Mouse (Mus musculus): ENCODE results near the gene Carf. TPM values are rescaled to one million over a fixed set of nuclear protein-coding genes. Genes with fewer than 3 reads are reported as not detected.
"Not testable (repeated sequence)": the region's sequence is repeated elsewhere in the genome, so short reads cannot be mapped to it uniquely, and the experiment has no call there.

Gene Carf
- polyA plus RNA-seq, 2 experiments: 1.5 to 1.9 TPM

GRCm38 (mm10) chr1:60158411-60158810, 60.4 kb downstream of the Carf start:
- ATAC-seq (ENCODE audit: insufficient read depth): no peak
- H3K4me2 ChIP-seq (ENCODE audit: low read depth): no peak overlapping the region

DNA sequence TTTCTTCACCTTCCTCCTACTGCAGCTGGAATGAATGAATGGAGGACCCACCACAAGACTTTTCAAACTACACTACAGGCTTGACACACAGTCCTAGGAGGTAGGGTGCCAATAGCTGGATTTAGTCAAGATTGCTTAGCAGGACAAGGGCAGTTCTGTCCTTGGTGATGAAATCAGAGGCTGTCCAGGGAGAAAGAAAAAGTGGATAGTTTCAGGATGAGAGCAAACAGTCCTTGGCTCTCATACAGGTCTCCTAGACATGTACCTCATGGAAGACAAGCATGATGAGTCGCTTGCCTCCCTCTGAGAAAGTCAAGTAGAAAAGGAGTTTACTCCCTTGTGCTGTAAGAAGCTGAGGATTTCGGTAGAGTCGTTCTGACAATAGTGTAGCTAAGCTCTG, 65.6 kb downstream of the Carf start:
- ATAC-seq (ENCODE audit: insufficient read depth) (no peak), DNase-seq (ENCODE audit: low read depth in 3 of 3, low spot score in 3 of 3) (no peak)
- Histone ChIP-seq H3K36me3 (replicated peaks; ENCODE audit: control insufficient read depth, insufficient read depth, low read depth) (no peaks in the 10 kb centered on the region), H3K4me3 (ENCODE audit: insufficient read depth in 1 of 2, low read depth in 2 of 2, low read length in 2 of 2) (no peak overlapping the region), H3K27me3 (ENCODE audit: control insufficient read depth, insufficient read depth, low read length) (no peaks in the 10 kb centered on the region), H3K9me3 (ENCODE audit: control insufficient read depth, low read length) (no peaks in the 10 kb centered on the region), H3K27ac (no peak overlapping the region), H3K4me1 (replicated peaks; ENCODE audit: control insufficient read depth in 2 of 2, insufficient read depth in 2 of 2, low read length in 1 of 2) (no peaks in the 10 kb centered on the region), H3K9ac (replicated peaks) (no peak overlapping the region), H3K4me2 (ENCODE audit: low read depth) (no peak overlapping the region)
- WGBS (ENCODE audit: insufficient replicate concordance): 58% methylated on average over 3 of the region's 3 CpGs
- TF ChIP-seq CTCF (IDR thresholded peaks at IDR 0.05; ENCODE audit: low read depth) (no peak), EP300 (IDR thresholded peaks at IDR 0.05; ENCODE audit: low read depth) (no peak)

More at GRCm38 (mm10) chr1:60158411-60158810, 60.4 kb downstream of the Carf start:
- Histone ChIP-seq H3K36me3 (replicated peaks; ENCODE audit: control insufficient read depth, insufficient read depth, low read depth) (no peaks in the 10 kb centered on the region), H3K4me3 (ENCODE audit: insufficient read depth in 1 of 2, low read depth in 2 of 2, low read length in 2 of 2) (no peak overlapping the region), H3K9me3 (ENCODE audit: control insufficient read depth, low read length) (no peaks in the 10 kb centered on the region), H3K4me1 (replicated peaks; ENCODE audit: control insufficient read depth in 2 of 2, insufficient read depth in 2 of 2, low read length in 1 of 2) (no peaks in the 10 kb centered on the region), H3K27me3 (ENCODE audit: control insufficient read depth, insufficient read depth, low read length) (no peaks in the 10 kb centered on the region), H3K27ac (no peak overlapping the region), H3K9ac (replicated peaks) (no peak overlapping the region)
- TF ChIP-seq CTCF (IDR thresholded peaks at IDR 0.05; ENCODE audit: low read depth) (peak; percentile 32; the same call in 1 of the 2 replicates), EP300 (IDR thresholded peaks at IDR 0.05; ENCODE audit: low read depth) (no peak)
- DNase-seq (ENCODE audit: low read depth in 3 of 3, low spot score in 3 of 3): no peak
- 41% methylated on average over 3 of the region's 3 CpGs for WGBS (ENCODE audit: insufficient replicate concordance)

DNA sequence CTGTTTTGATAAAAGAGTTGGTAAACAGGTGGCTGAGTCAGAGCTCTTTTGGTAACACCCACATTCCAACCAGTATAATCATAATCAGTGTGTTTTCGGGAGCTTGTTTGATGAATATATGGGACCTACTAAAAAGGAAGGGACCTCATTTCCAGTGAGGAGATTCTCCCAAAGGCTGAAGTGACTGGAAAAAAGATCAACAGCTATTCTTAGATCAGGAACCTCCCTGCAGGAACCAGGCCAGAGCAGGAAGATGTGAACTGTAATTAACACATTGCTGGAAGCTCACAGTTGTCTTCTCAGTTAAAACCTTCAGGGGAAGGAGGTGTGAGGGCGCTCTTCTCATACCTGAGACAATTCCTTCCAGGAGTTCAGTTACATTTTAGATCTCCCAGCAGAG, 71.6 kb downstream of the Carf start:
- Histone ChIP-seq H3K9ac (replicated peaks) (no peak overlapping the region), H3K4me3 (ENCODE audit: insufficient read depth in 1 of 2, low read depth in 2 of 2, low read length in 2 of 2) (no peak overlapping the region), H3K27me3 (ENCODE audit: control insufficient read depth, insufficient read depth, low read length) (no peaks in the 10 kb centered on the region), H3K9me3 (ENCODE audit: control insufficient read depth, low read length) (no peaks in the 10 kb centered on the region), H3K36me3 (replicated peaks; ENCODE audit: control insufficient read depth, insufficient read depth, low read depth) (no peaks in the 10 kb centered on the region), H3K27ac (no peak overlapping the region), H3K4me1 (replicated peaks; ENCODE audit: control insufficient read depth in 2 of 2, insufficient read depth in 2 of 2, low read length in 1 of 2) (no peaks in the 10 kb centered on the region), H3K4me2 (ENCODE audit: low read depth) (no peak overlapping the region)
- 63% methylated on average over 2 of the region's 2 CpGs for WGBS (ENCODE audit: insufficient replicate concordance)
- DNase-seq (ENCODE audit: low read depth in 3 of 3, low spot score in 3 of 3) (no peak), ATAC-seq (ENCODE audit: insufficient read depth) (no peak)
- TF ChIP-seq CTCF (IDR thresholded peaks at IDR 0.05; ENCODE audit: low read depth) (no peak), EP300 (IDR thresholded peaks at IDR 0.05; ENCODE audit: low read depth) (no peak)

DNA sequence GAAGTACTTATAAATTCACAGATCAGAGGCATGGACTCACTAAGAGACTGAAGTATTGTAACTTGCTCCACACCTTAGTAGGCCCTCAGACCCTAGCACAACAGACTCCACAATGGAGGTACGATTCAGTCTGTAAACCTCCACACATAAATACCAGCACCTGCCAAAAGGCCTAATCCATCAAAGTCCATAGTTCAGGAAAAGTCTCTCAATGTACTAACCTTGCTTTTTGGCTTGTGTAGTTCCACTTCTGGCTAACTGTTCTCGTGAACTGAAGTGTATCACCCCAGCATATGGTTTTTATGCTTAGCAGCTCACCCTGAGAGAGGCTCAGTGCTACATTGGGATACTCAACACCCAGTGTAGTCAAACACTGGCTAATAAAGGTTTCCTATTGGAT, 72.2 kb downstream of the Carf start:
- TF ChIP-seq EP300 (IDR thresholded peaks at IDR 0.05; ENCODE audit: low read depth): no peak
- TF ChIP-seq CTCF (IDR thresholded peaks at IDR 0.05; ENCODE audit: low read depth): no peak
- no peak overlapping the region for H3K9ac ChIP-seq (replicated peaks)
- WGBS (ENCODE audit: insufficient replicate concordance): 55% methylated on average over 2 of the region's 2 CpGs
- H3K27me3 ChIP-seq (ENCODE audit: control insufficient read depth, insufficient read depth, low read length): no peaks in the 10 kb centered on the region
- ATAC-seq (ENCODE audit: insufficient read depth) (no peak), DNase-seq (ENCODE audit: low read depth in 3 of 3, low spot score in 3 of 3) (no peak)
- no peak overlapping the region for H3K4me3 ChIP-seq (ENCODE audit: insufficient read depth in 1 of 2, low read depth in 2 of 2, low read length in 2 of 2)
- no peaks in the 10 kb centered on the region for H3K36me3 ChIP-seq (replicated peaks; ENCODE audit: control insufficient read depth, insufficient read depth, low read depth)
- no peaks in the 10 kb centered on the region for H3K9me3 ChIP-seq (ENCODE audit: control insufficient read depth, low read length)
- no peaks in the 10 kb centered on the region for H3K4me1 ChIP-seq (replicated peaks; ENCODE audit: control insufficient read depth in 2 of 2, insufficient read depth in 2 of 2, low read length in 1 of 2)
- no peak overlapping the region for H3K4me2 ChIP-seq (ENCODE audit: low read depth)
- H3K27ac ChIP-seq: no peak overlapping the region

DNA sequence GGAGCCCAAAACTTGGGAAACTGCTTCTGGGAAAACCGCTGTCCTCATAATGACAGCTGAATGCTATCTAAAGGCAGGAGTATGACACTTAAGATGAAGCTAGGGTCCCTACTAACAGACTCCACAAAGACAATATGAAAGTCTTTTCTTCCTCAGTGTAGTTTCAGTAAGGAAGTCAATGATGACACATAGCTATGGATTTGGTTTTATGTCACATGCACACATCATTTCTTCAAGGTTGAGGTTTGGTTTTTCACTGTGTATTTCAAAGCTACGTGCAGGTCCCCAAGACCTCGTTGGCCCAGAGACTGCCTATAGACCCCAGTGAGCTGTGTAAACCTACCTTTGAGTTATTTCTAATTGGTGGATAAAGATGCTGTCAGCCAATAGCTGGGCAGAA, 75.1 kb downstream of the Carf start:
- DNase-seq (ENCODE audit: low read depth in 3 of 3, low spot score in 3 of 3) (no peak), ATAC-seq (ENCODE audit: insufficient read depth) (no peak)
- no peak overlapping the region for H3K4me2 ChIP-seq (ENCODE audit: low read depth)
- no peaks in the 10 kb centered on the region for H3K9me3 ChIP-seq (ENCODE audit: control insufficient read depth, low read length)
- H3K9ac ChIP-seq (replicated peaks): no peak overlapping the region
- no peaks in the 10 kb centered on the region for H3K36me3 ChIP-seq (replicated peaks; ENCODE audit: control insufficient read depth, insufficient read depth, low read depth)
- WGBS (ENCODE audit: insufficient replicate concordance): 71% methylated on average over 3 of the region's 3 CpGs
- H3K4me1 ChIP-seq (replicated peaks; ENCODE audit: control insufficient read depth in 2 of 2, insufficient read depth in 2 of 2, low read length in 1 of 2): no peaks in the 10 kb centered on the region
- H3K27ac ChIP-seq: no peak overlapping the region
- TF ChIP-seq CTCF (IDR thresholded peaks at IDR 0.05; ENCODE audit: low read depth) (no peak), EP300 (IDR thresholded peaks at IDR 0.05; ENCODE audit: low read depth) (no peak)
- no peak overlapping the region for H3K4me3 ChIP-seq (ENCODE audit: insufficient read depth in 1 of 2, low read depth in 2 of 2, low read length in 2 of 2)
- H3K27me3 ChIP-seq (ENCODE audit: control insufficient read depth, insufficient read depth, low read length): no peaks in the 10 kb centered on the region

GRCm38 (mm10) chr1:60177814-60178213, 79.8 kb downstream of the Carf start:
- WGBS (ENCODE audit: insufficient replicate concordance): 77% methylated on average over 1 of the region's 1 CpGs
- not testable (repeated sequence) for H3K27me3 ChIP-seq (ENCODE audit: control insufficient read depth, insufficient read depth, low read length); H3K27ac ChIP-seq; H3K9ac ChIP-seq (replicated peaks); H3K9me3 ChIP-seq (ENCODE audit: control insufficient read depth, low read length); H3K4me2 ChIP-seq (ENCODE audit: low read depth); H3K4me3 ChIP-seq (ENCODE audit: insufficient read depth in 1 of 2, low read depth in 2 of 2, low read length in 2 of 2); H3K4me1 ChIP-seq (replicated peaks; ENCODE audit: control insufficient read depth in 2 of 2, insufficient read depth in 2 of 2, low read length in 1 of 2); DNase-seq (ENCODE audit: low read depth in 3 of 3, low spot score in 3 of 3); H3K36me3 ChIP-seq (replicated peaks; ENCODE audit: control insufficient read depth, insufficient read depth, low read depth); ATAC-seq (ENCODE audit: insufficient read depth)
